Mouse (Mus musculus) CH12.LX (cell line): Measurements from ENCODE around the gene Gbp8.

Source experiments
- CTCF ChIP-seq, 2 experiments: IDR thresholded peaks in 1 of 2; conservative IDR thresholded peaks in 1 of 2; 2 replicates each; pipeline ENCODE4 v1.5.1; 2011 to 2012; ENCODE audit warnings: low read depth in 2 of 2, low read length in 2 of 2, improper control_type of control experiment in 1 of 2, inconsistent platforms in 1 of 2, mild to moderate bottlenecking in 1 of 2, moderate library complexity in 1 of 2
- EP300 ChIP-seq: IDR thresholded peaks from 2 replicates; pipeline ENCODE4 v1.6.1; 2011; ENCODE audit warnings: low read length, improper control_type of control experiment
- JUND ChIP-seq: conservative IDR thresholded peaks from 2 replicates; pipeline ENCODE4 v1.6.1; 2011; ENCODE audit warnings: low read depth, low read length, improper control_type of control experiment
- KAT2A ChIP-seq: IDR thresholded peaks from 2 replicates; pipeline ENCODE4 v1.6.1; 2012; ENCODE audit warnings: low read length, improper control_type of control experiment, inconsistent platforms; ENCODE audit not compliant: insufficient replicate concordance
- MAZ ChIP-seq: IDR thresholded peaks from 2 replicates; pipeline ENCODE4 v1.6.1; 2012; ENCODE audit warnings: low read depth, mild to moderate bottlenecking, inconsistent platforms, low read length, improper control_type of control experiment, moderate library complexity
- MXI1 ChIP-seq: IDR thresholded peaks from 2 replicates; pipeline ENCODE4 v1.6.1; 2011; ENCODE audit warnings: mild to moderate bottlenecking, low read depth, low read length, improper control_type of control experiment
- PAX5 ChIP-seq: IDR thresholded peaks from 2 replicates; pipeline ENCODE4 v1.6.1; 2012; ENCODE audit warnings: low read length, inconsistent platforms, mixed read lengths
- POLR2A ChIP-seq: IDR thresholded peaks from 2 replicates; pipeline ENCODE4 v1.6.1; 2011; ENCODE audit warnings: low read depth, mild to moderate bottlenecking, improper control_type of control experiment, low read length
- POLR2AphosphoS2 ChIP-seq: IDR thresholded peaks from 2 replicates; pipeline ENCODE4 v1.6.1; 2011; ENCODE audit warnings: low read depth, low read length, improper control_type of control experiment
- SMC3 ChIP-seq: IDR thresholded peaks from 2 replicates; pipeline ENCODE4 v1.6.1; 2011; ENCODE audit warnings: low read depth, low read length, improper control_type of control experiment
- TBP ChIP-seq: conservative IDR thresholded peaks from 2 replicates; pipeline ENCODE4 v1.6.1; 2011; ENCODE audit warnings: low read depth, low read length, improper control_type of control experiment
- TCF12 ChIP-seq: IDR thresholded peaks from 2 replicates; pipeline ENCODE4 v1.6.1; 2014; ENCODE audit warnings: low read depth, mild to moderate bottlenecking, inconsistent platforms, low read length, improper control_type of control experiment

- TF ChIP-seq PAX5 (no peak), CTCF (conservative IDR thresholded peaks at IDR 0.05 in 1 of 2, IDR thresholded peaks at IDR 0.05 in 1 of 2; ENCODE audit: low read depth in 2 of 2, low read length in 2 of 2) (no peak), POLR2AphosphoS2 (no peak), EP300 (no peak), SMC3 (no peak), MAZ (no peak), POLR2A (no peak), JUND (no peak), TCF12 (no peak), TBP (no peak), MXI1 (no peak), KAT2A (no peak)
Measured at GRCm38 (mm10) chr5:105115740-105116139, 23.6 kb downstream of the Gbp8 start.
